Mouse (Mus musculus): ENCODE data around the gene C1qb. TPM values are rescaled to one million over a fixed set of nuclear protein-coding genes. Genes with fewer than 3 reads are reported as not detected.

The C1qb gene
- total RNA-seq, 1 experiment from 2014 or later, result 0.25 TPM

DNA sequence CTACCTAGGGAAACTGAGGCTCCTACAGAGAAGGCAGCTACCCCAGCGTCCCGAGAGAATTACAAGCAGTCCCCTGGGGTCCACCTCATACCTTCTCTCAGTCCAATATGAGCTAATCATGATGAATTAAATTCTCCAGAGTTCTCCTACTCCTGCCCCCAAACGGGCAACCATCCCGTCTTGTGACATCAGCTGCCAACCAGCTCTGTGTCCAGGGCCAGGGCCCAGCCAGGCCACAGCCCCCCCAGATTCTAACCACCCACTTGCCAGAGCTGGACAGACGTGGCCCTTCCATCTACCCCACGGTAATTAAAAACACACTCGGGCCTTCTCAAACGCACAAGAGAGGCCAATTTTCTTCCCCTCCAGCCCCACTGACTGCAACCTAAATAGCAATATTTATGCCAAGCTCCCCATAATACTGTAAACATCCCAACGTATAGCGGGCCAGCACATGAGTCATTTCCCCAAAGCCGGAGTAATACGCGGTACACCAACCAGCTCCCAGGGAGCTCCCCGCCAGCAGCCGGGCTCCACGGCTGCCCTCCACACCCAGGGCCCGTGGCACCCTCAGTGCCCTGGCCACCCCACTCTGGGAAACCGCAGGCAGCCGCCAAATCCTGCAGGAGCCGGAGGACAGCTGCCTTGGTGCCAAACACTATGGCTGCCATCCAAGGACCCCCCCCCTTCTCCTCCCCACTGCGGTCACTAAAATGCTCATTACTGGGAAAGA is 52.2 kb downstream of the C1qb start:
- no peak for ATAC-seq (replicated peaks in 1 of 2; ENCODE audit: insufficient read depth in 1 of 2, low FRiP score in 2 of 2, low TSS enrichment in 1 of 2, low read depth in 1 of 2, poor library complexity in 2 of 2, severe bottlenecking in 2 of 2)

DNA sequence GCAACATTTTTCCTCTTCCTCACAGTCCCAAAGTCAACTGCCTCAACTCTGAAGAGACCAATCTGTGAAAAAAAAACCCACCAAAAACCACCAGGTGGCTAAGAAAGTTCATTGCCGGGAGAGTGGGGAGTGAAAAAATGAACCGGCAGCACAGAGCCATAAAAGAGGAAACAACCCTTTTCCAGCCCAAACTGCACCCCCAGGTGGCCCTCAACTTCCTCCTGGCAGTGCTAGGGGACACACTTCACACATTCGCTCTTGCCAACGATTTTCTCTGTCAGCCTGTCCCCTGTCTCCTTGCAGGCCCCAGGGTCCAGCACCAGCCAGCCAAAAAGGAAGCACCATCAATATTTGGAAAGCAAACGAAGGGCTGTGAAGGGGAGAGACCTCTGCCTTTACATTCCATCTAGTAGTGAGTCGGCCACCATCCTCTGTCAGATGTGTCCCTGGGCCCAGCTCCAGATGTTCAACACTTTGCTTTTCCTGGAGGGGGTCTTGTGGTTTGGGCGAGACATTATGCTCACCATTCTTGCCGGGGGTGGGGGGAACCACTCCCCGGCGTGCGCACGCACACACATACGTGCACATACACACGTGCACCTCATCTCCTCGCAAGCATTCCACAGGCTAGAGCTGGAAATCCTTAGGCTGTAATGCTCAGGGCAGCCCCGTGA is 53.3 kb downstream of the C1qb start:
- peak; percentile 58 for ATAC-seq (replicated peaks in 1 of 2; ENCODE audit: insufficient read depth in 1 of 2, low FRiP score in 2 of 2, low TSS enrichment in 1 of 2, low read depth in 1 of 2, poor library complexity in 2 of 2, severe bottlenecking in 2 of 2)

- ATAC-seq (replicated peaks in 1 of 2; ENCODE audit: insufficient read depth in 1 of 2, low FRiP score in 2 of 2, low TSS enrichment in 1 of 2, low read depth in 1 of 2, poor library complexity in 2 of 2, severe bottlenecking in 2 of 2), result no peak
Observed at GRCm38 (mm10) chr4:136830272-136830823, 55.6 kb downstream of the C1qb start.

Other genes starting within 250 kb of the C1qb start
- gene Ephb2, start 50.2 kb downstream of the C1qb start, total RNA-seq (2017), result 3.9 and 7.2 TPM in 2 replicates
- gene C1qc, start 6.9 kb upstream of the C1qb start, total RNA-seq (2017), result 1.3 and 1.4 TPM in 2 replicates
- 1.1 TPM in 1 of 2 replicates, not detected in the other for gene C1qa, start 12.6 kb upstream of the C1qb start, total RNA-seq (2017)
- not detected in 2 replicates for gene Epha8, start 70.6 kb upstream of the C1qb start, total RNA-seq (2017)
- gene Zbtb40, start 162.6 kb upstream of the C1qb start, total RNA-seq (2017), result 7.3 and 9.6 TPM in 2 replicates

Data from hematopoietic stem cell, adult 5-6 weeks (primary cell).